Mouse (Mus musculus) gastrocnemius, postnatal 14 days (tissue): ENCODE data around the gene Olfr282. TPM values are rescaled to one million over a fixed set of nuclear protein-coding genes. Genes with fewer than 3 reads are reported as not detected.

ENCODE experiments used
- DNase-seq: peaks from one replicate; pipeline ENCODE4 v3.0.0; 2021; ENCODE audit warnings: mixed read lengths
- intact Hi-C: fragments of 180-260 bp; cut with DNase I; formaldehyde crosslinking; loops from one replicate; pipeline ENCODE4 v1.15.1; 2025; ENCODE audit warnings: low total_unique reads
- total RNA-seq, 2 experiments: library from RNA; stranded (reverse); gene quantifications; 2 replicates each; pipeline ENCODE4 v1.2.3; 2021

Gene Olfr282
- total RNA-seq, 2 experiments from 2014 or later = not detected

DNA sequence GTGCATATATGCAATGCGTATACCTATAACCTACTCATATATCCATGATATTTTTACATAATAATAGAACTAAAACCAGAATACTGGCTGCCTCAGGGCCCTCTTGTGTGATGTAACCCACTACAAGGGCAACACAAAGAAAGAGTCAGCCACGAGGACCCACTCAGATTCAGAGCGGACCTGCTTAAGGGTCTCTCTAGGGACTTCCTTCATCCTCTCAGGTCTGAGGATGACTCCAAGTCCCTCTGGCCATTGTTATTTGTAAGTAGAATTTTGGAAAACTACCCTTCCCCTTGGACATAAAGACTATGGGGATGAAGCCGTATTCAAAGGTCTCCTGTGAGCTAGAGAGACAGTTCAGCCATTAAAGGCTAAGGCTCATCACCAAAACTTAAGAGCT is 38.6 kb downstream of the Olfr282 start, which contains the start of gene OR5BS1P:
Gene OR5BS1P (plus strand): TSS at position 301 of the 400 bp plus-strand sequence.
- no peak for DNase-seq
- intact Hi-C loops = no loop called here

DNA sequence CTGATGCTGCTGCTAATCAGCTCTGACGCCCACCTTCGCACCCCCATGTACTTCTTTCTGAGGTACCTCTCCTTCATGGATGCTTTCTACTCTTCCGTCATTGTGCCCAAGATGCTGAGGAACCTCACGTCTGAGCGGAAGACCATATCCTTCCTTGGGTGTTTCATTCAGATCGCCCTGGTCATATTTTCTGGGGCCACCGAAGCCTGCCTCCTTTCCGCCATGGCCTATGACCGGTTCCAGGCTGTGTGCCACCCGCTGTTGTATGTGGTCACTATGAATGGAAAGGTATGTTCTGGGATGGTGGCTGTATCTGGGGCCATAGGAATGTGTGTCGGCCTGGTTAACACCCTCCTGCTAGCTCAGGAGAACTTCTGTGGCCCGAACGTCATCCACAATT is 40.5 kb downstream of the Olfr282 start:
- no peak for DNase-seq
- intact Hi-C loops = no loop called here

DNA sequence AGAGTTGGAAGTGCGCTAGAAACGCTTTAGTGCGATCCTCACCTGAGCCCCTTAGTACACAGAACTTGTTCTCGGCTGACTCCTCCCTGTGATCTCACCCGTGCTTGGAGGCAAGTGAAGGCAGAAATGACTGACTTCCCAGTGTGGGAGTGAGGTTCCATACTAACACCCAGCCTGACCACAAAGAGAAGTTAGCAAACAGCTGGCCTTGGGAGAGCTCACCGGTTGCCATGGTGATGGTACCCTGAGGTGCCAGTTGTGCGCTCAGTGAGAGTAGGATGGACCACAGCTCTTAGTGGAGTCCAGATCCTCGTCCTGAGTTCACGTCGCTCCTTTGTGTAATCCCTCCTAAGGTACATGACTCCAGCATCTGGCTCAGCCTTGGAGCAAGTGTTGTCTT is 43.9 kb downstream of the Olfr282 start:
- intact Hi-C loops = no loop called here
- no peak for DNase-seq

DNA sequence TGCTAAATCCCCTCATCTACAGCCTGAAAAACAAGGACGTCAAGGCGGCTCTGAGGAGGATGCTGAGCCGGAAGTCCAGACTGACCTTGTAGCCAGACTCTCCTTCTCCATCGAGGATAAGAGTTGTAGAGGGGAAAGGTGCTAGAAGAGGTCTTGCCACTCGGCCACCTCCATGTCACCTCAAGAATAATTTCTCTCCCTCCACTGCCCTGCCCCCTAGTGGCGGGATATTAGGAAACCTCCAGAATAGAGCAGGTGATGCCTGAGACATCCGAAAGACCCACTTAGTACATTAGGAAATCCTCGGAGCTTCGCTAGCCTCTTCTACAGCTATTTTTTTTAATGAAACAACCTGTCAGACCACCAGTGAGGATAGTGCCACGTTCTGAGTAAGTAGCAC is 44.4 kb downstream of the Olfr282 start:
- intact Hi-C loops = no loop called here
- DNase-seq = peak; percentile 50

DNA sequence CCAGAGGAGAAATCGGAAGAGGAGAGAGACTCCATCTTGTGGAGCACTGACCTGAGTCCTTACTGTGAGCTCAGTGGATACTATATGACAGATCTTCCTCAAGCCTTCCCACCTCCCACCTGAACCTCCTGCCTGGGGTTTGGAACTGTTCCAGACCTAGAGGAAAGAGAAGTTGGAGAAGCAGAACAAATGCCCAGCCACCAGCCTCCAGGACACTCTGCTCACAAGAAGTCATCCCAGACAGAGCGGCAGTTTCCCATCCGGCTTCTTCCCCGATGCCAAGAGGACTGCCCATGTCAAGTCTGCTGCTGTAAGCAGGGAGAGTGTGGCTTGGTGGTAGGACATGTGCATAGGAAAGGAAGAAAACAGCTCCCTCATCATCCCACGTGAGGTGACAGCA is 45.3 kb downstream of the Olfr282 start:
- intact Hi-C loops = no loop called here

DNA sequence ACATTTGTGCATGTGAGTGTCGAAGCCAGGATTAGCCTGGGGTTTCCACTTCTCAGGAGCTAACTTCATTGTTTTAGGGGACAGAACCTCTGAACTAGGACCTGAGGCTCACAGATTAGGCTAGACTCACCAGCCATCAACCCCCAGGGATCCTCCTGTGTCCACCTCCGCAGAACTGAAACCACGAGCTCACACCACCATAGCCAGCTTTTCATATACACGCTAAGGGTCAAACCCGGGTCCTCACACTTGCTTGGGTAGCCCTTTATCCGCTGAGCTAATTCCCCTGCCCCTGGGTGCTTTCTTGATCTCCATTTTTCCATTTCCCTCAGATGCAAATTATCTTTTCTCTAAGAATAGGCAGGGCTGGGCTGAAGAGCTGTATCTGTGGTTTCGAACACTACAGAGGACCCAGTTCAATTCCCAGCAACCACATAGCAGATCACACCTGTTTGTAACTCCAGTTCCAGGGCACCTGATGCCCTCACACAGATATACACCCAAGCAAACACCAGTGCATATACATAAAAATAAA is 48.6 kb downstream of the Olfr282 start:
- intact Hi-C loops = no loop called here
- no peak for DNase-seq

More for the DNA sequence above, 45.3 kb downstream of the Olfr282 start:
- DNase-seq = no peak

DNA sequence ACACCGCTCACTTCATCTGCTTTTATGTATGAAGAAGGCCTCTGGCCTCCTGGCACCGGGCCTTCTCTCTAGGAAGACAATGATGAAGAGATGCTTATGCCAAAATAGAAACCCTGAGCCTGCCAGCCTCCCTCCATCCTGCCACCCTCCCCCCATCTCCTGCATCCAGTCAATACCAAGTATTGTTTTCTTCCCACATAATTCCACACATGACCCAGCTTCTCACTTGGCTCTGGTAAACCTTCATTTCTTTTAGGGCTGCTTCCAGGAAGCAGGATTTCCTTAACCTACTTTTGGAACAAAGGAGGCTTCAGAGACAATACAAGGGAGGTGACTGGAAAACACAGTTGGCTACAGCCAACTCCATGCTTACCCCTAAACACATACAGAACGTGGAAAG is 51.7 kb downstream of the Olfr282 start, which contains the start of gene Lalba:
Gene Lalba (minus strand): TSS at position 21 of the 400 bp plus-strand sequence.
- no peak for DNase-seq
- intact Hi-C loops = no loop called here

DNA sequence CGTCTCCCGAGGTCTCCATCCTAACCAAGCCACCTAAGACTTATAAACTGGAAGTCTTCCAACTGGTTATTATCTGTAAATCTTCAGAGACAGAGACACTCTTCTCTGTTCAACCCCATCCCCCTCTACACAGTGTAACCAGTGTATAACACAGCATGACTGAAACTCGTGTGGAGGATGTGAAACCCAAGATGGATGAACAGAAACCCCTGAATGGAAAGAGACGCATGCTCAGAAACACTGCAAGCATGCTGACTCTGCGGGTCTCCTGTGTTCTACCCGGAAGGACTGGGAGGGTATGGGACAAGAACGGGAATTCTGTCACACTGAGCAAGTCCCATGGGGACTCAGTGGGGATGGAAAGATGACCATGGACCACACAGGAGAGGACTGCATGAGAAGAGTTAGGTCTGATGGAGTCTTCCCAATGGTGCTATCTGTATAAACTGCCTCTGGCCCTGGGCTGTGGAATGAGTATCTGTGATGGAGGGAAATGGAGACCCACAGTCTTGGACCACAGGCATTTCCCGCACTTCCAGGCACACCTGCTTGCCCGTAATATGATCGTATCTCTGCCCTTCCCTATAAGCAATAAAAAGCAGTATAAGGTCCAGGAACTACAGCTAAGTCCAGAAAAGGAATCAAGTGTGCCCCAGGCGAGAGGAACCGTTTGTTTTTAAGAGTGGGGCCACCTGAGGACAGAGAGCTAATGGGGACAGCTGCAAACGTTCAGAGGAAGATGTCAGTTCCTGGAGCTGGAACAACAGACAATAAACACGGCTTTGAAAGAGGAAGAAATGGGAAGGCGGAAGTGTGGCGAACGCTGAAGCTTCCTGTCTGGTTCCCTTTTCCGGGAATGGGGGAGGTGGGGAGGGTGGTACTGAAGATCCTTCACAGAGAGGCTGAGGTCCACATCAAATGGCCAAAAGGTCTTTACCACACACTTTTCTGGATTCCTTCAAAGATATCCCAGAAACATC is 53.2 kb downstream of the Olfr282 start:
- intact Hi-C loops = no loop called here
- DNase-seq = peak; percentile 52

DNA sequence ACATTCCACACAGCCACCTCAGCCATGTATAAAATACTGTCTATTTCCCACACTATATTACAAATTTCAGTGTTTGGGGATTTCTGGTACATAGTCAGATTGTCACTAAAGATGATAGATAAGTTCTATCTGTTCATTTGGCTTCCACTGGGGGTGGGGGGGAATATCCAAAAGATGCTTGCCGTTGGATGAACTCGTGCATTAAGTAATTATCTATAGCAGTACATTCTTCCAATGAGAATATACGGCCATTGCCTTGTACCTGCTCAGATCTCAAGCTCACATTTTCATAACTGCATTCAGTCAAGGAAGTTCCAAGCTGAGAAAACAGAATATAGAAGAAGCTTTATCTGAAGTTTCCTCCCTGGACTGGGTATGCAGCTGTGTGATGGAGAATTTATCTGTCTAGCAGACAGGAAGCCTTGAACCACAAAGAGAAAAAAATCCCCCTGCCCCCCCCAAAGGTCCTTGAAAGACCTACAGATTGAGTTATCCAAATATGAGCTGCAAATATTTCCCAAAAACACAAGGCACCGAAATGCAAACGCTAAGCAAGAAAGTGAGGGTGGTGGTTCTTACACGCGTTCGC is 55.5 kb downstream of the Olfr282 start:
- DNase-seq = no peak
- intact Hi-C loops = no loop called here

Other genes starting within 250 kb of the Olfr282 start
- gene Olfr288, start 235.7 kb upstream of the Olfr282 start, total RNA-seq = not detected
- gene Gm44579, start 210.2 kb upstream of the Olfr282 start, total RNA-seq = not detected
- gene Olfr287, start 210.2 kb upstream of the Olfr282 start, total RNA-seq = not detected
- not detected for gene Olfr286, start 196.8 kb upstream of the Olfr282 start, total RNA-seq
- gene H1fnt, start 173.9 kb upstream of the Olfr282 start, total RNA-seq = not detected
- gene Zfp641, start 135.1 kb upstream of the Olfr282 start, total RNA-seq = 10 to 100 TPM; 12.3 to 14.9 TPM
- not detected for gene Olfr285, start 113.9 kb upstream of the Olfr282 start, total RNA-seq
- gene Olfr284, start 90.2 kb upstream of the Olfr282 start, total RNA-seq = not detected
- not detected for gene Olfr283, start 50.3 kb upstream of the Olfr282 start, total RNA-seq
- not detected for gene Olfr281, start 21.4 kb downstream of the Olfr282 start, total RNA-seq
- gene OR5BS1P, start 38.7 kb downstream of the Olfr282 start, total RNA-seq = not detected
- not detected for gene Lalba, start 51.5 kb downstream of the Olfr282 start, total RNA-seq
- gene Olfr279, start 61.2 kb downstream of the Olfr282 start, total RNA-seq = not detected
- gene Kansl2, start 103.0 kb downstream of the Olfr282 start, total RNA-seq = 10 to 100 TPM; 52.5 to 56.9 TPM
- gene Ccnt1, start 139.7 kb downstream of the Olfr282 start, total RNA-seq = 10 to 100 TPM; 20.4 to 20.6 TPM
- under 1 TPM in 1 of 2 experiments, not detected in 1; 0.44 TPM for gene 4930415O20Rik, start 139.8 kb downstream of the Olfr282 start, total RNA-seq
- 10 to 100 TPM; 33.1 to 36.4 TPM for gene Adcy6, start 178.9 kb downstream of the Olfr282 start, total RNA-seq
- gene Cacnb3, start 199.6 kb downstream of the Olfr282 start, total RNA-seq = 1 to 10 TPM; 6.6 to 9.5 TPM
- 10 to 100 TPM; 45.1 to 48.1 TPM for gene Ddx23, start 231.7 kb downstream of the Olfr282 start, total RNA-seq
- 1 to 10 TPM in 1 of 2 experiments, under 1 TPM in 1; 0.40 to 1.2 TPM for gene Rnd1, start 246.2 kb downstream of the Olfr282 start, total RNA-seq